Mouse (Mus musculus) macrophage (primary cell): ENCODE data around the gene Smim1. TPM values are rescaled to one million over a fixed set of nuclear protein-coding genes. Genes with fewer than 3 reads are reported as not detected.

Experiments used
- H3K27ac ChIP-seq: fragments of 350-480 bp; formaldehyde crosslinking; 2 replicates; pipeline ENCODE4 v1.9.0; 2021
- H3K36me3 ChIP-seq: fragments of 350-480 bp; formaldehyde crosslinking; 2 replicates; pipeline ENCODE4 v1.9.0; 2021; ENCODE audit errors: inconsistent target
- H3K4me3 ChIP-seq: fragments of 350-480 bp; formaldehyde crosslinking; 2 replicates; pipeline ENCODE4 v1.9.0; 2021; ENCODE audit errors: inconsistent target
- H3K79me2 ChIP-seq: fragments of 350-480 bp; formaldehyde crosslinking; 2 replicates; pipeline ENCODE4 v1.9.0; 2021; ENCODE audit errors: inconsistent target
- WGBS: methylation state at CpG from one replicate; pipeline ENCODE4 v1.1.7; 2026; ENCODE audit warnings: inconsistent platforms; ENCODE audit not compliant: missing documents; 5-methylcytosine and 5-hydroxymethylcytosine counted together
- polyA plus RNA-seq: library from polyadenylated mRNA; stranded (reverse); fragments of 250-400 nt; gene quantifications from 3 replicates; pipeline ENCODE4 v1.2.4, GENCODE M21; 2018; ENCODE audit warnings: inconsistent platforms
- total RNA-seq, 78 experiments: library from RNA; depleted of rRNA; stranded (reverse); fragments of 250-400 nt; gene quantifications; 1 replicate in 9 of 78; 2 replicates in 24 of 78; 3 replicates in 43 of 78; 4 replicates in 2 of 78; pipeline ENCODE4 v1.2.4; 2018; ENCODE audit warnings: inconsistent platforms in 56 of 78

Gene Smim1
- total RNA-seq (2018; cell fraction: chromatin; rRNA removed) = 10 to 100 TPM in 1 of 26 experiments, 1 to 10 TPM in 8, under 1 TPM in 4, not detected in 13; 0.11 to 10.1 (median 2.0) TPM
- total RNA-seq (2018; cell fraction: cytosol; rRNA removed) = 1 to 10 TPM in 14 of 26 experiments, under 1 TPM in 12; 0.31 to 2.2 (median 1.2) TPM
- total RNA-seq (2018; cell fraction: nucleus; rRNA removed) = 1 to 10 TPM in 8 of 26 experiments, under 1 TPM in 13, not detected in 5; 0.18 to 2.1 (median 0.65) TPM
- polyA plus RNA-seq = 1.2 to 1.8 TPM (median 1.7 TPM) in 3 replicates

DNA sequence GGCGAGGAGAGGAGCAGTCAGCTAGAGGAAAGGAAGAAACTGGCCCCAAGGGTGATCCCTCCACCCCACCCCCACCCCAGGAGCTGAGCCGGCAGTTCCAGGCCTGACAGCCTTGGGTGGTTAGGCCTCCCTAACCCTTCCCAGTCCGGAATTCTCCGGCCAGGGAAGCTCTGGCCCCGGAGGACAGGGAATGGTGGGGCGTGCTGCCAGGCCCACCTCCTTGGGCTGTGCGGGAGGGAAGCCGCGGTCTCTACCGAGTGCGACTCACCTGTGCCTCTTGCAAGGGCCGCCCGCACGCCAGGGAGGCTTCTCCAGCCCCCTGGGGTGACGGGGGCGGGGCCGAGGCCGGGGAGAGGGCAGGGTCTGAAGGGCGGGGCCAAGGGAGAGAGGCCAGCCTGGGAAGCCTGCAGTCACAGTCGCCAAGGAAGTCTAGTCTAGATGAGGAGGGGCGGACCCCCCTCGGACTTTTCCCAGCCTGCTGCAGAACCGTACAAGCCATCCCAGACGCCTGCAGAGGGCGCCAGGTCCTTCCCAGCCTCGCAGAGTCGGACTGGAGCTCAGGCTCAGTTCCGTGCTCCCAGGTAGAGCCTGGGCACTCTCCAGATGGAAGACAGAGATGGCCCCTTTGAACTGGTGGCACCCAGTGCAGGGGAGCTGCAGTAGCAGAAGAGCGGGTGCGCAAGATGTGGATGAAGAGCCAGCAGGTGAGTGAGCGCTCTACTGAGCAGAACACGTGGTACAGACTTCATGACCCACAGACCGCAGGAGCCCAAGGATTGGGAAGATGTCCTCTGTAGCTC is at the start of gene Smim1:
TSS of gene Smim1 (minus strand) at position 590 of the 800 bp plus-strand sequence.
- H3K36me3 ChIP-seq = peaks cover 6% of the 10 kb centered on the region; the same call in 1 of the 2 replicates
- H3K27ac ChIP-seq = no peak within 1 kb of the TSS
- no peak within 1 kb of the TSS for H3K4me3 ChIP-seq
- 10% methylated on average over 32 of the region's 33 CpGs for WGBS
- no peaks in the 10 kb centered on the region for H3K79me2 ChIP-seq

DNA sequence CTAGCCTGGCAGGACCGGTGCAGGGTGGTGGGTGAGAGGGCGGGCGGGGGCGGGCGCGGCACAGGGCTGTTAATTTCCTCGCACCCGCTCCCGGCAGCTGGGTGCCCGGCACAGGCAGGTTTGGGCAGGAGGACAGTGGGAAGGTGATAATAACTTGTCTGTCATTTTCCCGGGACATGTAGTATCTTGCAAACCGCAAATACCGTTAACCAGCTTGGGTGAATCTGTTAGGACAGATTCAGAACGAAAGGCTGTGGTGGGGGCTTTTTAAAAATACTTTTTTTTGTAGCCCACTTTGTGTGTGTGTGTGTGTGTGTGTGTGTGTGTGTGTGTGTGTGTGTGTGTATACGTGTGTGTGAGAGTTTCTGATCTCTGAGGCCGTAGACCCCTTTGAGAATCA is 45.9 kb upstream of the Smim1 start:
- no peaks in the 10 kb centered on the region for H3K36me3 ChIP-seq

DNA sequence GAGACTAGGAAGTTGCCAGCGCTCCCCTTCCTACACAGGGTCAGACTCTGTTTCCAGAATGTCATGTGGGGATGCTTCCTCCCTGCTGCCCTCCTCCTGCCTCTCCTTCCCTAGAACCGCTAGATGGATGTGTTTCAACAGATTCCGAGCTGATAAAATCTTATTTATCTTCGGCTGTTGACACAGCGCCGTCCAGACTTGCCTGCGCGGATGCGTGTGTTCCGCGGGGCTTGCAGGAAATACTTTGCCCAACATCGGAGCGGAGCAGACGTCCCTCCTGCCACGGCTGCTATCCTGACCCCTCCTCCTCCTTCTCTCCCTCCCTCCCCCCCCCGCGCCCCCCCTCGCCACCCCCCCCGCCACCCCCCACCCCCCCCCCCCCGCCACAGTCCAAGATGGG is 45.5 kb upstream of the Smim1 start:
- 2% methylated on average over 8 of the region's 20 CpGs for WGBS
- Histone ChIP-seq H3K27ac (no peak overlapping the region), H3K79me2 (no peaks in the 10 kb centered on the region), H3K36me3 (no peaks in the 10 kb centered on the region), H3K4me3 (no peak overlapping the region)

More for the DNA sequence above, 45.9 kb upstream of the Smim1 start:
- WGBS = 15% methylated on average over 15 of the region's 16 CpGs
- H3K4me3 ChIP-seq = no peak overlapping the region
- no peak overlapping the region for H3K27ac ChIP-seq
- H3K79me2 ChIP-seq = no peaks in the 10 kb centered on the region

- no peak overlapping the region for H3K4me3 ChIP-seq
- no peaks in the 10 kb centered on the region for H3K79me2 ChIP-seq
- no peaks in the 10 kb centered on the region for H3K36me3 ChIP-seq
- no peak overlapping the region for H3K27ac ChIP-seq
- WGBS = 6% methylated on average over 5 of the region's 5 CpGs
Measured at GRCm38 (mm10) chr4:154070896-154071295, 44.9 kb upstream of the Smim1 start.

DNA sequence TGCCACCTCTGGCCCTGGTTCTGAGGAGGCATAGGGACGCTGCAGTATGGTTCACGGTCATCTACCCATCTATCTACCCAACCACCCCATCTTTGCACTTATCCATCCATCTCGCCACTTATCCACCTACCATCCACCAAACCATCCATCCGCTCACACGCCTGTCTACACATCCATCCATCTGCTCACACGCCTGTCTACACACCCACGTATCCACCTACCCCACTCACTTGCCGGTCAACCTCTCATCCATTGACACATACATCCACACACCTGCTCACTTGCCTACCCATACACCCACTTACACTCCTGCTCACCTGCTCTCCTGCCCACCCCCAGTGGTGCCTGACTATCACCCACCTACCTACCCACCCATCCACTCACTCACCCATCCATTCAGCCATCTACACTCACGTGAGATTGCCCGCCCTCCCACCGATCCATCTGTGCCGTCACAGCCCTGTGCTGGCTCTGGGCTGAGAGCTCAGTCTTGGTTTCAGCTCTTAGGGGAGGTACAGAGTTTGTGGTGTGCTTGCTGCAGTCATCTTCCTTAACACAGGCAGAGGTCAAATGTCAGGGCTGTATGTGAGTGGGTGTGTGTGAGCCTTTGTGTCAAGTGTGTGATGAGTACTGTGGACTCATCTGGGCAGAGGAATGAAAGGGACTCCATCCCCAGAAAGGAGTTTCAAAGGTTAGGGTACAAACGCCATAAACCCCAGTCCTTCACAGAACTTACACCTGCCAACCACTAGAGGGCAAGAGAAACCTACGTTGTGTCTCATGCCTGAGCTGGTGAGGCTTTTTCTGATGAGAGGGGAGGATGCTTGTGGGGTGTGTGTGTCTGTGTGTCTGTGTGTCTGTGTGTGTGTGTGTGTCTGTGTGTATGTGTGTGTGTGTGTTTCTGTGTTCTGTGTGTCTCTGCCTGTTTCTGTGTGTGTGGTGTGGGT is 39.1 kb upstream of the Smim1 start:
- WGBS = 62% methylated on average over 12 of the region's 14 CpGs

DNA sequence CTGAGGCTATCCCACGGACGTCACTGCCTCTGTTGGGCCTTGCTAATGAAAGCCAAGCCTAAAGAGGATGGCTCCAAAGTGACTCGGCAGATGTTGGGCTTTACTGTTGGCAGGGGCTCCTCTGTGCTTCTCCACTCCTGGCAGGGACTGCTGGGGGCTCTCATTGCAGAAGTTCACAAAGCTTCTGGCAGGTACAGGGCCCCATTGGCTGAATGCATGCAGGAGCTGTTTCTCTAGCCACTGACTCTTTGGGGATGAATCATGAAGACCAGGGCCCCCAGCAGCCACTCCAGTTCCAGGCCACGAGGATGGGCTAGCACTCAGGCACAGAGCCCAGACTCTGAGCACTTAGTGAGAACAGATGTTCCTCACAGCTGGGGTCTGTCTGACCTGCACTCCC is 31.7 kb upstream of the Smim1 start:
- WGBS = 66% methylated on average over 4 of the region's 4 CpGs
- no peaks in the 10 kb centered on the region for H3K36me3 ChIP-seq
- no peaks in the 10 kb centered on the region for H3K79me2 ChIP-seq
- no peak overlapping the region for H3K27ac ChIP-seq
- H3K4me3 ChIP-seq = no peak overlapping the region

More for the DNA sequence above, 39.1 kb upstream of the Smim1 start:
- no peak overlapping the region for H3K4me3 ChIP-seq
- no peaks in the 10 kb centered on the region for H3K36me3 ChIP-seq
- H3K27ac ChIP-seq = no peak overlapping the region
- no peaks in the 10 kb centered on the region for H3K79me2 ChIP-seq

- Histone ChIP-seq H3K36me3 (no peaks in the 10 kb centered on the region), H3K4me3 (no peak overlapping the region), H3K79me2 (no peaks in the 10 kb centered on the region), H3K27ac (no peak overlapping the region)
- WGBS = 41% methylated on average over 2 of the region's 2 CpGs
Measured at GRCm38 (mm10) chr4:154056661-154057060, 30.6 kb upstream of the Smim1 start.

- WGBS = 87% methylated on average over 2 of the region's 2 CpGs
- Histone ChIP-seq H3K4me3 (no peak overlapping the region), H3K36me3 (no peaks in the 10 kb centered on the region), H3K79me2 (no peaks in the 10 kb centered on the region), H3K27ac (no peak overlapping the region)
Measured at GRCm38 (mm10) chr4:154056046-154056445, 30.0 kb upstream of the Smim1 start.

- no peak overlapping the region for H3K4me3 ChIP-seq
- H3K79me2 ChIP-seq = no peaks in the 10 kb centered on the region
- no peaks in the 10 kb centered on the region for H3K36me3 ChIP-seq
- H3K27ac ChIP-seq = no peak overlapping the region
- WGBS = 87% methylated on average over 7 of the region's 7 CpGs
Measured at GRCm38 (mm10) chr4:154055482-154055881, 29.5 kb upstream of the Smim1 start.

GRCm38 (mm10) chr4:154053065-154053464 is 27.0 kb upstream of the Smim1 start:
- H3K4me3 ChIP-seq = no peak overlapping the region
- no peak overlapping the region for H3K27ac ChIP-seq
- no peaks in the 10 kb centered on the region for H3K36me3 ChIP-seq
- no peaks in the 10 kb centered on the region for H3K79me2 ChIP-seq
- 48% methylated on average over 3 of the region's 4 CpGs for WGBS

DNA sequence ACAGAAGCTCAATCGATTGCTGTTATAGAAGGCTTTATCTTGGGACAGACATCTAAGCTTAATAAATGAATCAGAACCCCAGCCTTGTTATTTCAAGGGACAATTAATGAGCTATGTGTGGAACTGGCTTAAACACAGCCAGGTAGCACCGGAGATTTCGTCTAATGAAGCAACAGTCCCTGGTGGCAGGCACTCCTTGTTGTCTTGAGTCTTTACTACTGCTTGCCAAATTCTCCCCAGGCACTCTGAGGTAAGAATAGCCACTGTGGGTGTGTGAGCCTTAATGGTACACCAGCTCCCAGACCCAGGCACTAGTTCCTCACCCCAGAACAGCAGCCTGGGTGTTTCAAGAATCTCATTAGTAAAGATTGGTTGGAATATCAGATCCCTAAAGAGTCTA is 25.4 kb upstream of the Smim1 start:
- Histone ChIP-seq H3K27ac (no peak overlapping the region), H3K36me3 (no peaks in the 10 kb centered on the region), H3K4me3 (no peak overlapping the region), H3K79me2 (no peaks in the 10 kb centered on the region)
- 91% methylated on average over 3 of the region's 3 CpGs for WGBS

- Histone ChIP-seq H3K36me3 (no peaks in the 10 kb centered on the region), H3K27ac (no peak overlapping the region), H3K79me2 (no peaks in the 10 kb centered on the region), H3K4me3 (no peak overlapping the region)
- 76% methylated on average over 5 of the region's 5 CpGs for WGBS
Measured at GRCm38 (mm10) chr4:154045837-154046236, 19.8 kb upstream of the Smim1 start.

DNA sequence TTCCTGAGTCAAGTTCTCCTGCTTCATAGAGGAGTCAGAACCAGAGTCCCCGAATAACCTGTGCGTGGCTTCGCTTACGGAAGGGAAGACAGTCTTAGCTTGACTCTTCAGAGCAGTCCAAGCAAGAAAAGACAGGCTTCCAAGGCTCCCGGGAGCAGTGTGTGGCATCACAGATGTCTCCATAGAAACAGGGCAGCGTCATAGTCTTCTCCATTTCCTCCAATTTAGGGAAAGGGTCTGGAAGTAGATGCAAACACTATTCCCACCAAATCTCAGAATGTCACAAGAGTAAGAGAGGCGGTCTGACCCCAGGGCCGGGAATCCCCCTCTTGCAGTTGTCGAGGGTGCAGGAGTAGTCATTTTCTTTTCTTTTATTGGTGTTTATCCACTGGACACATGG is 16.5 kb upstream of the Smim1 start, which contains the start of gene Ccdc27:
TSS of gene Ccdc27 (minus strand) at position 101 of the 400 bp plus-strand sequence.
- WGBS = 86% methylated on average over 8 of the region's 9 CpGs
- H3K4me3 ChIP-seq = no peak within 1 kb of the TSS
- no peaks in the 10 kb centered on the region for H3K79me2 ChIP-seq
- H3K27ac ChIP-seq = no peak within 1 kb of the TSS
- H3K36me3 ChIP-seq = no peaks in the 10 kb centered on the region

- H3K36me3 ChIP-seq = no peaks in the 10 kb centered on the region
- H3K27ac ChIP-seq = no peak overlapping the region
- WGBS = 51% methylated on average over 3 of the region's 3 CpGs
- H3K79me2 ChIP-seq = no peaks in the 10 kb centered on the region
- no peak overlapping the region for H3K4me3 ChIP-seq
Measured at GRCm38 (mm10) chr4:154037123-154037522, 11.1 kb upstream of the Smim1 start.
